Mouse (Mus musculus): ENCODE results near the gene Nrbp1. TPM values are rescaled to one million over a fixed set of nuclear protein-coding genes. Genes with fewer than 3 reads are reported as not detected.
A peak's percentile ranks its signal among the peaks of the same experiment; 100 is the strongest.

The Nrbp1 gene
- polyA plus RNA-seq, 1 experiment from 2014 or later, result 171 TPM

- no peaks in the 10 kb centered on the region for H3K9me3 ChIP-seq
- no peak for ATAC-seq (ENCODE audit: low FRiP score, low read depth)
- no peaks in the 10 kb centered on the region for H3K27me3 ChIP-seq
- 0 out of 2 replicates have a peak overlapping the region, but pooled peaks have one; percentile 28 for H3K4me2 ChIP-seq
- H3K4me1 ChIP-seq (replicated peaks), result peaks cover 6% of the 10 kb centered on the region; the same call in 1 of the 2 replicates
- no peak overlapping the region for H3K27ac ChIP-seq (replicated peaks)
- 70% methylated on average over 10 of the region's 10 CpGs for WGBS
- no peak overlapping the region for H3K4me3 ChIP-seq
- H3K9ac ChIP-seq, result no peak overlapping the region
- peaks cover 75% of the 10 kb centered on the region for H3K36me3 ChIP-seq
Observed at GRCm38 (mm10) chr5:31252151-31252550, 11.5 kb downstream of the Nrbp1 start.

GRCm38 (mm10) chr5:31252795-31253545 is 12.3 kb downstream of the Nrbp1 start:
- 84% methylated on average over 16 of the region's 16 CpGs for WGBS
- peaks cover 6% of the 10 kb centered on the region; the same call in 1 of the 2 replicates for H3K4me1 ChIP-seq (replicated peaks)

DNA sequence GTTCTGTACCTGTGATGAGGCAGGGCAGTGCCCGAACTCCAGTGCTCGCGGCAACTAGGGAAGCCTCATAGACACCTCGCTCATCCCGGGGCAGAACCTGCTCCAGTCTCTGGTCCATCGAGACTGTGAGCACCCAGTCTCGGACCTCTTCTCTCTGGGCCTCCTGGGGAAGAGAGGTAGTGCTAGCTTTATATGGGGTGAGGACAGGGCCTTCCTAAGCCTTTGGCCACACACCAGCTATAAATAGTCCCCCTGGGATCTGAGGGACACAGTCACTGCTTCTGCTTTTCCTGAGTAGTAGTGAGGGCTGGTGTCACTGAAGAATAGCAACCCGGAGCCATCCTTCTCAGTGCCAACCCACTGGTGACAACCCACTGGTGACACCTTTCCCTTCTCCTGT is 13.1 kb downstream of the Nrbp1 start:
- peaks cover 6% of the 10 kb centered on the region; the same call in 1 of the 2 replicates for H3K4me1 ChIP-seq (replicated peaks)
- no peak overlapping the region for H3K4me2 ChIP-seq
- peaks cover 62% of the 10 kb centered on the region for H3K36me3 ChIP-seq
- ATAC-seq (ENCODE audit: low FRiP score, low read depth), result no peak
- no peak overlapping the region for H3K4me3 ChIP-seq
- H3K9me3 ChIP-seq, result no peaks in the 10 kb centered on the region
- no peak overlapping the region for H3K27ac ChIP-seq (replicated peaks)
- 93% methylated on average over 8 of the region's 8 CpGs for WGBS
- H3K9ac ChIP-seq, result no peak overlapping the region
- no peaks in the 10 kb centered on the region for H3K27me3 ChIP-seq

More at GRCm38 (mm10) chr5:31252795-31253545, 12.3 kb downstream of the Nrbp1 start:
- Histone ChIP-seq H3K27me3 (no peaks in the 10 kb centered on the region), H3K36me3 (peaks cover 69% of the 10 kb centered on the region), H3K9ac (no peak overlapping the region), H3K4me2 (no peak overlapping the region), H3K27ac (replicated peaks) (no peak overlapping the region), H3K9me3 (no peaks in the 10 kb centered on the region), H3K4me3 (no peak overlapping the region)
- no peak for ATAC-seq (ENCODE audit: low FRiP score, low read depth)

DNA sequence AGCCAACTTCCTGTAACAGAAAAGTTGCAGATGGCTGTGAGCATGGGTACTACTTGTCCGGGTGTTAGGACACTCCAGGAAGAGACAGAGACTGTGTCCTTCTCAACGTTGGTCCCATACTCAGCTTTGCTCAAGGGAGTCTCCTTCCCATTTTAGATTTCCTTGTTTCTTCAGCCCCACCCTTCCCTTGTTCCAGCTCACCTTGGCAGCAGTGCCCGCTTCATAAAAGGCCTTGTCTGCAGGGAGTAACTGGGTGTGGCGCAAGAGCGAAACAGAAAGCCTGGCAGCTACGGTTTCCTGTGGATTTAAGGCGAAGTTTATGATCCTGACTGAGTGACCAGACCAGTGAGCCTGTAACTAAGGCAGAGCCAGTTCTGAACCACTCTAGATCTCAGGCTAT is 13.8 kb downstream of the Nrbp1 start:
- no peak overlapping the region for H3K4me2 ChIP-seq
- H3K36me3 ChIP-seq, result peaks cover 61% of the 10 kb centered on the region
- no peaks in the 10 kb centered on the region for H3K9me3 ChIP-seq
- no peak overlapping the region for H3K27ac ChIP-seq (replicated peaks)
- 88% methylated on average over 7 of the region's 7 CpGs for WGBS
- no peaks in the 10 kb centered on the region for H3K27me3 ChIP-seq
- H3K9ac ChIP-seq, result no peak overlapping the region
- ATAC-seq (ENCODE audit: low FRiP score, low read depth), result no peak
- no peak overlapping the region for H3K4me3 ChIP-seq
- H3K4me1 ChIP-seq (replicated peaks), result peaks cover 6% of the 10 kb centered on the region; the same call in 1 of the 2 replicates

- peaks cover 61% of the 10 kb centered on the region for H3K36me3 ChIP-seq
- 90% methylated on average over 8 of the region's 8 CpGs for WGBS
- no peak for ATAC-seq (ENCODE audit: low FRiP score, low read depth)
Observed at GRCm38 (mm10) chr5:31254901-31255300, 14.2 kb downstream of the Nrbp1 start.

DNA sequence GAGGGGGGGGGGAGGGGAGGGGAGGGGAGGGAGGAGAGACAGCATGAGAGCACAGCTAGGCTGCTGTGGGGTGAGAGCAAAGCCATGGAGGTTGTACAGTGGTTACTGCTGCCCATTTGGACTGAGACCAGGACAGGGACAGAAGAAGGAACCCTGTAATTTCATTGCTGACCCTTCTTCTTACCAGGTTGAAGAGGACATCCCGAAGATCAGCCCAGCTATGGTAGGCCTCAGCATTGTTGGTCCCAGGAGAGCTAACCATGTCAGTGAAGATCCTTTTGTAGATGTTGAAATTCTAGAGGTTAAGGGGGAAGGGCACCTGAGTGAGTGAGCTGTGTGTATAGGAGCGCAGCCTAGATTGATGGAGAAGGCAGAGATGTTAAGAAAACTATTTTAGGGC is 14.7 kb downstream of the Nrbp1 start:
- no peak for ATAC-seq (ENCODE audit: low FRiP score, low read depth)
- Histone ChIP-seq H3K4me1 (replicated peaks) (peaks cover 6% of the 10 kb centered on the region; the same call in 1 of the 2 replicates), H3K27ac (replicated peaks) (no peak overlapping the region), H3K4me3 (no peak overlapping the region), H3K9ac (no peak overlapping the region), H3K36me3 (peaks cover 61% of the 10 kb centered on the region), H3K9me3 (no peaks in the 10 kb centered on the region), H3K4me2 (no peak overlapping the region), H3K27me3 (no peaks in the 10 kb centered on the region)
- WGBS, result 97% methylated on average over 2 of the region's 2 CpGs

More at GRCm38 (mm10) chr5:31254901-31255300, 14.2 kb downstream of the Nrbp1 start:
- Histone ChIP-seq H3K4me1 (replicated peaks) (peaks cover 6% of the 10 kb centered on the region; the same call in 1 of the 2 replicates), H3K9me3 (no peaks in the 10 kb centered on the region), H3K27me3 (no peaks in the 10 kb centered on the region), H3K9ac (no peak overlapping the region), H3K4me3 (no peak overlapping the region), H3K4me2 (no peak overlapping the region), H3K27ac (replicated peaks) (no peak overlapping the region)

DNA sequence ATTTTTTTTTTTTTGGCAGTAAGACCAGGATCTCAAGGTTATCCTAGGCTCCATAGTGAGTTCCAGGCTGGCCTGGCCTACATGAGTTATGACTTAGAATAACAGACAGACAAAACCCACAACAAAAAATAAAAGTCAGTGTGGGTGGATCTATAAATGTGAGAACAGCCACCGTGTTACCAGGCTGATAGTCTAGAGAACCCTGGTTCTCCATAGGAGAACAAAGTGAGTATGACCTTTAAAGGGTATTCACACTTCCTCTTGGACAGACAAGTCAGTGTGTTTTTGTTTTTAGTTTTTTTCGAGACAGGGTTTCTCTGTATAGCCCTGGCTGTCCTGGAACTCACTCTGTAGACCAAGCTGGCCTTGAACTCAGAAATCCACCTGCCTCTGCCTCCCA is 15.3 kb downstream of the Nrbp1 start:
- Histone ChIP-seq H3K9me3 (no peaks in the 10 kb centered on the region), H3K9ac (no peak overlapping the region), H3K36me3 (peaks cover 61% of the 10 kb centered on the region), H3K27me3 (no peaks in the 10 kb centered on the region), H3K27ac (replicated peaks) (no peak overlapping the region), H3K4me3 (no peak overlapping the region), H3K4me1 (replicated peaks) (peaks cover 6% of the 10 kb centered on the region; the same call in 1 of the 2 replicates), H3K4me2 (no peak overlapping the region)
- ATAC-seq (ENCODE audit: low FRiP score, low read depth), result no peak
- 87% methylated on average over 2 of the region's 2 CpGs for WGBS

DNA sequence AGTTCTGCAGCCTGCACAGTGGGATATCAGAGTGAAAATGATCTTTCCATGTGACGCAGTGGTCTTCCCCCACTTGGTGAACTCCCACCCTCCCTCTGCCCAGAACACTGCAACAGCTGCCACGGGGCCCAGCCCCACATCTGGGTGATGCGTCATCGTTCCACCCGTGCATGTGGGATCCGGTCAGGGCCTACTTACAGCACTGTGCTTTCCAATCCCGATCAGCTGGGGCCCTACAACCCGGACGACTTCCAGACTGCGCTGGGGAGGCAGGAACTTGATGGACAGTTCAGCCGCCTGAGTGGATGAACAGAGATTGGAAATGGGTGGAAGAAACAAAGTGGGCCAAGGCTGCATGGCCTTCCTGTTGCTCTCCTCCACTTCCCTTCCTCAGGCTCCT is 17.0 kb downstream of the Nrbp1 start:
- Histone ChIP-seq H3K4me3 (no peak overlapping the region), H3K27ac (replicated peaks) (no peak overlapping the region), H3K9ac (no peak overlapping the region), H3K4me1 (replicated peaks) (no peaks in the 10 kb centered on the region), H3K4me2 (no peak overlapping the region), H3K27me3 (no peaks in the 10 kb centered on the region), H3K36me3 (peaks cover 64% of the 10 kb centered on the region), H3K9me3 (no peaks in the 10 kb centered on the region)
- 89% methylated on average over 11 of the region's 11 CpGs for WGBS
- ATAC-seq (ENCODE audit: low FRiP score, low read depth), result no peak

DNA sequence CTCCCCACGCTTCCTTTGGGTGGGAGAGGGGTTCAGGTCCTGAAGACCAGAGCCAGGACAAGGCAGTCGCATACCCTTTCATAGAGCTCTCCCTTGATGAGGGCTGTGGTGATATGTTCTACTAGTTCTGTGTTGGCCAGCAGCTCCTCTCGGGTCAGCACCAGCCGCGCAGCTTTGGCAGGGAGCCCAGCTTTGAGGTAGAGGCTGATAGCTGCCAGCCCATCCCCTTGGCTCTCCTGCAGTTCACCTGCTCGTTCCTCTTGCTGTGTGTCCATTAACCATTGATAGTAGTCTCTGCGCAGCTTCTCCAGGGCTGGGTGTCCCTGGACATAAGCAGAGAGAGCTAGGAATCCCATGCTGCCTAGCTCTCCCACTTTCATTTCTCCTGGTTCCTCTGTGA is 25.4 kb downstream of the Nrbp1 start:
- WGBS, result 87% methylated on average over 7 of the region's 7 CpGs

DNA sequence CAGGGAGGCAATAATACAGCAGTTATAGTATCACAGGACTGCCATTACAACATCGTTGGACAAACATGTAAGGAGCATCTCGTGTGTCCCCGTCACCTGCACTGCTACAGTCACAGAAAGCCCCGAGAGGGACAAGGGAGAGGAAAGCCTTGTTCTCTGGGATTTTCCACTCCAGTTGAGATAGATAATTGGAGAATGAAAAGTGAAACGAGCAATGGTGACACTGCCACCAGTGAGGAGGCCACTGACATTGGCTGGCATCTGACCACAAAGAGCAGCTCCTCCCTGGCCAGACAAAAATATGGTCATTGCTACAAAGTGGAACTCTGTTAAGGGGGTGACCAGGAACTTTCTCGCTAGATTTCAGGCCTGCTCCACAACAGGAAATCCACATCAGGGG is 27.0 kb downstream of the Nrbp1 start:
- H3K36me3 ChIP-seq, result peaks cover 74% of the 10 kb centered on the region

More for the DNA sequence above, 25.4 kb downstream of the Nrbp1 start:
- Histone ChIP-seq H3K9ac (no peak overlapping the region), H3K4me1 (replicated peaks) (no peaks in the 10 kb centered on the region), H3K9me3 (no peaks in the 10 kb centered on the region), H3K4me3 (no peak overlapping the region), H3K27me3 (no peaks in the 10 kb centered on the region), H3K27ac (replicated peaks) (no peak overlapping the region), H3K36me3 (peaks cover 82% of the 10 kb centered on the region), H3K4me2 (no peak overlapping the region)
- no peak for ATAC-seq (ENCODE audit: low FRiP score, low read depth)

GRCm38 (mm10) chr5:31273018-31273417 is 32.4 kb downstream of the Nrbp1 start:
- no peaks in the 10 kb centered on the region for H3K9me3 ChIP-seq
- no peak overlapping the region for H3K4me3 ChIP-seq
- no peak overlapping the region for H3K9ac ChIP-seq
- H3K27ac ChIP-seq (replicated peaks), result no peak overlapping the region
- no peaks in the 10 kb centered on the region for H3K4me1 ChIP-seq (replicated peaks)
- no peaks in the 10 kb centered on the region for H3K27me3 ChIP-seq
- no peak for ATAC-seq (ENCODE audit: low FRiP score, low read depth)
- H3K4me2 ChIP-seq, result no peak overlapping the region
- H3K36me3 ChIP-seq, result peaks cover 57% of the 10 kb centered on the region
- WGBS, result 92% methylated on average over 6 of the region's 6 CpGs

More for the DNA sequence above, 27.0 kb downstream of the Nrbp1 start:
- WGBS, result 62% methylated on average over 6 of the region's 6 CpGs
- no peaks in the 10 kb centered on the region for H3K9me3 ChIP-seq
- H3K27me3 ChIP-seq, result no peaks in the 10 kb centered on the region
- no peak overlapping the region for H3K4me2 ChIP-seq
- H3K27ac ChIP-seq (replicated peaks), result no peak overlapping the region
- H3K4me1 ChIP-seq (replicated peaks), result no peaks in the 10 kb centered on the region
- H3K4me3 ChIP-seq, result no peak overlapping the region
- ATAC-seq (ENCODE audit: low FRiP score, low read depth), result no peak
- H3K9ac ChIP-seq, result no peak overlapping the region

GRCm38 (mm10) chr5:31279245-31279988 is 38.8 kb downstream of the Nrbp1 start:
- H3K4me2 ChIP-seq, result no peak overlapping the region
- peaks cover 80% of the 10 kb centered on the region for H3K36me3 ChIP-seq
- no peaks in the 10 kb centered on the region for H3K27me3 ChIP-seq
- H3K9me3 ChIP-seq, result no peaks in the 10 kb centered on the region
- H3K4me1 ChIP-seq (replicated peaks), result no peaks in the 10 kb centered on the region
- H3K9ac ChIP-seq, result no peak overlapping the region
- WGBS, result 90% methylated on average over 20 of the region's 20 CpGs
- no peak overlapping the region for H3K4me3 ChIP-seq
- ATAC-seq (ENCODE audit: low FRiP score, low read depth), result no peak
- H3K27ac ChIP-seq (replicated peaks), result no peak overlapping the region
